Mouse (Mus musculus) retina, postnatal 1 day (tissue): ENCODE data around the gene Gm10198.

Experiments
- DNase-seq: peaks from one replicate; pipeline ENCODE4 v3.0.0-alpha.2; 2012

Gm10198 gene

GRCm38 (mm10) chr13:111592485-111592884, at the start of gene Gm10198:
TSS of gene Gm10198 (plus strand) at chr13:111592785.
- no peak for DNase-seq

- no peak for DNase-seq
Measured at GRCm38 (mm10) chr13:111545286-111545685, 47.3 kb upstream of the Gm10198 start.

GRCm38 (mm10) chr13:111552769-111553168, 39.8 kb upstream of the Gm10198 start:
- no peak for DNase-seq

- no peak for DNase-seq
Measured at GRCm38 (mm10) chr13:111553182-111553581, 39.4 kb upstream of the Gm10198 start.

GRCm38 (mm10) chr13:111553941-111554340, 38.6 kb upstream of the Gm10198 start:
- no peak for DNase-seq

GRCm38 (mm10) chr13:111555333-111555732, 37.3 kb upstream of the Gm10198 start:
- DNase-seq = peak; percentile 9

- no peak for DNase-seq
Measured at GRCm38 (mm10) chr13:111556375-111556774, 36.2 kb upstream of the Gm10198 start.

GRCm38 (mm10) chr13:111560152-111560551, 32.4 kb upstream of the Gm10198 start:
- no peak for DNase-seq

GRCm38 (mm10) chr13:111562595-111562994, 30.0 kb upstream of the Gm10198 start:
- DNase-seq = no peak

GRCm38 (mm10) chr13:111574196-111574595, 18.4 kb upstream of the Gm10198 start:
- no peak for DNase-seq

- DNase-seq = no peak
Measured at GRCm38 (mm10) chr13:111577177-111577576, 15.4 kb upstream of the Gm10198 start.

GRCm38 (mm10) chr13:111580054-111580453, 12.5 kb upstream of the Gm10198 start:
- no peak for DNase-seq

- no peak for DNase-seq
Measured at GRCm38 (mm10) chr13:111598111-111598510, 5.5 kb downstream of the Gm10198 start.

- no peak for DNase-seq
Measured at GRCm38 (mm10) chr13:111601383-111601782, 8.8 kb downstream of the Gm10198 start.

GRCm38 (mm10) chr13:111604826-111605225, 12.2 kb downstream of the Gm10198 start:
- no peak for DNase-seq

- no peak for DNase-seq
Measured at GRCm38 (mm10) chr13:111616168-111617125, 23.9 kb downstream of the Gm10198 start.

- DNase-seq = no peak
Measured at GRCm38 (mm10) chr13:111620433-111620832, 27.8 kb downstream of the Gm10198 start.

- no peak for DNase-seq
Measured at GRCm38 (mm10) chr13:111622425-111622824, 29.8 kb downstream of the Gm10198 start.

- no peak for DNase-seq
Measured at GRCm38 (mm10) chr13:111623112-111623511, 30.5 kb downstream of the Gm10198 start.

- no peak for DNase-seq
Measured at GRCm38 (mm10) chr13:111624115-111624514, 31.5 kb downstream of the Gm10198 start.

GRCm38 (mm10) chr13:111634163-111635160, 41.9 kb downstream of the Gm10198 start:
- no peak for DNase-seq

GRCm38 (mm10) chr13:111640319-111640718, 47.7 kb downstream of the Gm10198 start:
- DNase-seq = no peak
